Mouse (Mus musculus): ENCODE measurements at regions not wholly inside any gene's neighbourhood (a gene's known extent, or its start where the extent isn't known, plus 50 kb on each side); places are given as distances from the start of the nearest gene placed in this dataset.

- Histone ChIP-seq H3K36me3 (ENCODE audit: control insufficient read depth, insufficient read depth, low read length, poor library complexity, severe bottlenecking) (no peaks in the 10 kb centered on the region), H3K9me3 (ENCODE audit: control insufficient read depth, insufficient read depth, low read depth, low read length) (no peaks in the 10 kb centered on the region), H3K9ac (ENCODE audit: insufficient read depth, low read depth, low read length, poor library complexity, severe bottlenecking) (no peak overlapping the region), H3K27ac (ENCODE audit: insufficient read depth, low read depth, low read length, poor library complexity, severe bottlenecking) (no peak overlapping the region), H3K4me3 (ENCODE audit: insufficient read depth in 1 of 2, low read depth in 1 of 2, low read length in 2 of 2, poor library complexity in 1 of 2, severe bottlenecking in 1 of 2) (no peak overlapping the region), H3K4me1 (ENCODE audit: control insufficient read depth in 2 of 2, insufficient read depth in 2 of 2, low read length in 2 of 2, poor library complexity in 1 of 2) (no peaks in the 10 kb centered on the region)
- no peak for TF ChIP-seq MAFK (IDR thresholded peaks at IDR 0.05; ENCODE audit: insufficient read depth, low read depth, low read length)
- no peak for DNase-seq (ENCODE audit: low read depth, low spot score)
- in situ Hi-C loops (cut with MboI; ENCODE audit: low sequenced_read_pairs in 2 of 2, unreplicated experiment in 2 of 2) = no loop called here
Observed at GRCm38 (mm10) chr13:69380403-69380802, 153.1 kb upstream of the Nsun2 start.

DNA sequence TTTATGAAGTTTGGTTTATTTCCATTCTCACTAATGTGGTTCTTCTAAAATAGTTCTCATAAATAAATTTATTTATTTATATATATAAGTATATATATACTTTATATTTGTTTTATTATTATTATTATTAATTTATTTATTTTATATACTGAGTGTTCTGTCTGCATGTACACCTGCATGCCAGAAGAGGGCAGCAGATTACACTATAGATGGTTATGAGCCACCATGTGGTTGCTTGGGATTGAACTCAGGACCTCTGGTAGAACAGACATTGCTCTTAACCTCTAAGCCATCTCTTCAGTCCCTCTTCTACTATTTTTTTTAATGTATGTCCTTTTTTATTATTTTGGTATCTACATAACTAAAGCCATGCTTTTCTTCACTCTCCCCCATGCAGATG is 148.8 kb upstream of the Nsun2 start:
- Histone ChIP-seq H3K4me1 (ENCODE audit: control insufficient read depth in 2 of 2, insufficient read depth in 2 of 2, low read length in 2 of 2, poor library complexity in 1 of 2) (no peaks in the 10 kb centered on the region), H3K4me3 (ENCODE audit: insufficient read depth in 1 of 2, low read depth in 1 of 2, low read length in 2 of 2, poor library complexity in 1 of 2, severe bottlenecking in 1 of 2) (no peak overlapping the region), H3K9me3 (ENCODE audit: control insufficient read depth, insufficient read depth, low read depth, low read length) (no peaks in the 10 kb centered on the region), H3K36me3 (ENCODE audit: control insufficient read depth, insufficient read depth, low read length, poor library complexity, severe bottlenecking) (no peaks in the 10 kb centered on the region), H3K27ac (ENCODE audit: insufficient read depth, low read depth, low read length, poor library complexity, severe bottlenecking) (no peak overlapping the region), H3K9ac (ENCODE audit: insufficient read depth, low read depth, low read length, poor library complexity, severe bottlenecking) (no peak overlapping the region)
- DNase-seq (ENCODE audit: low read depth, low spot score) = no peak
- TF ChIP-seq CHD2 (IDR thresholded peaks at IDR 0.05; ENCODE audit: low read depth, low read length) (no peak), ZC3H11A (IDR thresholded peaks at IDR 0.05; ENCODE audit: borderline replicate concordance, low read depth, low read length) (no peak), MAFK (IDR thresholded peaks at IDR 0.05; ENCODE audit: insufficient read depth, low read depth, low read length) (no peak), HCFC1 (IDR thresholded peaks at IDR 0.05; ENCODE audit: borderline replicate concordance, insufficient read depth, low read length) (no peak), ZNF384 (IDR thresholded peaks at IDR 0.05; ENCODE audit: low read depth, low read length) (no peak)
- in situ Hi-C loops (cut with MboI; ENCODE audit: low sequenced_read_pairs in 2 of 2, unreplicated experiment in 2 of 2) = no loop called here

GRCm38 (mm10) chr13:69392917-69393827 is 140.4 kb upstream of the Nsun2 start:
- Histone ChIP-seq H3K4me3 (ENCODE audit: insufficient read depth in 1 of 2, low read depth in 1 of 2, low read length in 2 of 2, poor library complexity in 1 of 2, severe bottlenecking in 1 of 2) (no peak overlapping the region), H3K27ac (ENCODE audit: insufficient read depth, low read depth, low read length, poor library complexity, severe bottlenecking) (no peak overlapping the region), H3K4me1 (ENCODE audit: control insufficient read depth in 2 of 2, insufficient read depth in 2 of 2, low read length in 2 of 2, poor library complexity in 1 of 2) (no peaks in the 10 kb centered on the region), H3K9ac (ENCODE audit: insufficient read depth, low read depth, low read length, poor library complexity, severe bottlenecking) (no peak overlapping the region), H3K36me3 (ENCODE audit: control insufficient read depth, insufficient read depth, low read length, poor library complexity, severe bottlenecking) (no peaks in the 10 kb centered on the region), H3K9me3 (ENCODE audit: control insufficient read depth, insufficient read depth, low read depth, low read length) (no peaks in the 10 kb centered on the region)
- TF ChIP-seq HCFC1 (IDR thresholded peaks at IDR 0.05; ENCODE audit: borderline replicate concordance, insufficient read depth, low read length) = no peak
- no peak for TF ChIP-seq ZC3H11A (IDR thresholded peaks at IDR 0.05; ENCODE audit: borderline replicate concordance, low read depth, low read length)
- TF ChIP-seq CHD2 (IDR thresholded peaks at IDR 0.05; ENCODE audit: low read depth, low read length) = no peak
- TF ChIP-seq MAFK (IDR thresholded peaks at IDR 0.05; ENCODE audit: insufficient read depth, low read depth, low read length) = no peak
- no peak for TF ChIP-seq ZNF384 (IDR thresholded peaks at IDR 0.05; ENCODE audit: low read depth, low read length)
- no peak for DNase-seq (ENCODE audit: low read depth, low spot score)
- in situ Hi-C loops (cut with MboI; ENCODE audit: low sequenced_read_pairs in 2 of 2, unreplicated experiment in 2 of 2) = no loop called here

GRCm38 (mm10) chr13:69394544-69394943 is 139.0 kb upstream of the Nsun2 start:
- no peak overlapping the region for H3K9ac ChIP-seq (ENCODE audit: insufficient read depth, low read depth, low read length, poor library complexity, severe bottlenecking)
- H3K4me1 ChIP-seq (ENCODE audit: control insufficient read depth in 2 of 2, insufficient read depth in 2 of 2, low read length in 2 of 2, poor library complexity in 1 of 2) = no peaks in the 10 kb centered on the region
- no peaks in the 10 kb centered on the region for H3K9me3 ChIP-seq (ENCODE audit: control insufficient read depth, insufficient read depth, low read depth, low read length)
- H3K4me3 ChIP-seq (ENCODE audit: insufficient read depth in 1 of 2, low read depth in 1 of 2, low read length in 2 of 2, poor library complexity in 1 of 2, severe bottlenecking in 1 of 2) = no peak overlapping the region
- H3K36me3 ChIP-seq (ENCODE audit: control insufficient read depth, insufficient read depth, low read length, poor library complexity, severe bottlenecking) = no peaks in the 10 kb centered on the region
- H3K27ac ChIP-seq (ENCODE audit: insufficient read depth, low read depth, low read length, poor library complexity, severe bottlenecking) = no peak overlapping the region
- DNase-seq (ENCODE audit: low read depth, low spot score) = no peak
- TF ChIP-seq ZC3H11A (IDR thresholded peaks at IDR 0.05; ENCODE audit: borderline replicate concordance, low read depth, low read length) (no peak), MAFK (IDR thresholded peaks at IDR 0.05; ENCODE audit: insufficient read depth, low read depth, low read length) (no peak), CHD2 (IDR thresholded peaks at IDR 0.05; ENCODE audit: low read depth, low read length) (no peak)
- in situ Hi-C loops (cut with MboI; ENCODE audit: low sequenced_read_pairs in 2 of 2, unreplicated experiment in 2 of 2) = no loop called here

GRCm38 (mm10) chr13:69410359-69410758 is 123.2 kb upstream of the Nsun2 start:
- in situ Hi-C loops (cut with MboI; ENCODE audit: low sequenced_read_pairs in 2 of 2, unreplicated experiment in 2 of 2) = no loop called here

More at GRCm38 (mm10) chr13:69410359-69410758, 123.2 kb upstream of the Nsun2 start:
- Histone ChIP-seq H3K36me3 (ENCODE audit: control insufficient read depth, insufficient read depth, low read length, poor library complexity, severe bottlenecking) (no peaks in the 10 kb centered on the region), H3K9me3 (ENCODE audit: control insufficient read depth, insufficient read depth, low read depth, low read length) (no peaks in the 10 kb centered on the region), H3K4me3 (ENCODE audit: insufficient read depth in 1 of 2, low read depth in 1 of 2, low read length in 2 of 2, poor library complexity in 1 of 2, severe bottlenecking in 1 of 2) (no peak overlapping the region), H3K27ac (ENCODE audit: insufficient read depth, low read depth, low read length, poor library complexity, severe bottlenecking) (no peak overlapping the region), H3K9ac (ENCODE audit: insufficient read depth, low read depth, low read length, poor library complexity, severe bottlenecking) (no peak overlapping the region), H3K4me1 (ENCODE audit: control insufficient read depth in 2 of 2, insufficient read depth in 2 of 2, low read length in 2 of 2, poor library complexity in 1 of 2) (no peaks in the 10 kb centered on the region)
- no peak for DNase-seq (ENCODE audit: low read depth, low spot score)
- TF ChIP-seq MAFK (IDR thresholded peaks at IDR 0.05; ENCODE audit: insufficient read depth, low read depth, low read length) (no peak), CHD2 (IDR thresholded peaks at IDR 0.05; ENCODE audit: low read depth, low read length) (no peak), HCFC1 (IDR thresholded peaks at IDR 0.05; ENCODE audit: borderline replicate concordance, insufficient read depth, low read length) (no peak), ZC3H11A (IDR thresholded peaks at IDR 0.05; ENCODE audit: borderline replicate concordance, low read depth, low read length) (no peak), ZNF384 (IDR thresholded peaks at IDR 0.05; ENCODE audit: low read depth, low read length) (no peak)

All from ES-E14 (cell line).